Mouse (Mus musculus): ENCODE measurements at regions not wholly inside any gene's neighbourhood (a gene's known extent, or its start where the extent isn't known, plus 50 kb on each side); places are given as distances from the start of the nearest gene placed in this dataset.
A peak's percentile ranks its signal among the peaks of the same experiment; 100 is the strongest.

DNA sequence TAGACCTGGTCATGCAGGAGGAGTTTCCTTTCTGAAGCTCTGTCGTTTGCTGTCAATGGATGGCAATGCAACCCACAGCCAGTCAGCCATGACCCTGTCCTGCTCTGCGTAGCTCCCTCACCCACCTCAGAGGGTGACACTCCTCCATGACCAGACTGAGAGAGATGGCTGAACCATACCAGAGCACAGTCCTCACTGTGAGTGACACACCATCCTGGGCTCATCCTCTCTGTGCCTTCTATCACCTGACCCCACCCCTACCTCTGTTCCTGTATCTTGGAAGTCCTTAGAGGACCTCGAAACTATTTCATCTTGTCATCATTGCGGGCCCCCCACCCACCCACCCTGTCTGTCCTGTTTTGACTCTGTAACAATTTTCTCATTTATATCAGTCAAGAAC, 245.7 kb downstream of the Setd4 start:
- Histone ChIP-seq H3K36me3 (ENCODE audit: control insufficient read depth, insufficient read depth, low read length) (no peaks in the 10 kb centered on the region), H3K9me3 (ENCODE audit: control insufficient read depth, low read depth, low read length) (no peaks in the 10 kb centered on the region), H3K27ac (ENCODE audit: low read length) (no peak overlapping the region), H3K27me3 (ENCODE audit: control insufficient read depth, insufficient read depth, low read length) (no peaks in the 10 kb centered on the region), H3K4me2 (replicated peaks; ENCODE audit: low read depth, low read length) (no peak overlapping the region), H3K9ac (replicated peaks; ENCODE audit: low read depth, low read length) (no peak overlapping the region), H3K4me3 (ENCODE audit: low read depth, low read length) (no peak overlapping the region), H3K4me1 (ENCODE audit: control insufficient read depth, insufficient read depth, low read length) (no peaks in the 10 kb centered on the region)
- 0 out of 2 replicates have a peak, but pooled peaks have one; percentile 10 for ATAC-seq (ENCODE audit: insufficient number of reproducible peaks, insufficient read depth, low FRiP score, low read depth)
- WGBS = 90% methylated on average over 4 of the region's 4 CpGs

- H3K36me3 ChIP-seq (ENCODE audit: control insufficient read depth, insufficient read depth, low read length) = no peaks in the 10 kb centered on the region
- H3K4me2 ChIP-seq (replicated peaks; ENCODE audit: low read depth, low read length) = no peak overlapping the region
- H3K9ac ChIP-seq (replicated peaks; ENCODE audit: low read depth, low read length) = no peak overlapping the region
- no peaks in the 10 kb centered on the region for H3K9me3 ChIP-seq (ENCODE audit: control insufficient read depth, low read depth, low read length)
- ATAC-seq (ENCODE audit: insufficient number of reproducible peaks, insufficient read depth, low FRiP score, low read depth) = no peak
- H3K4me3 ChIP-seq (ENCODE audit: low read depth, low read length) = no peak overlapping the region
- 83% methylated on average over 11 of the region's 11 CpGs for whole genome bisulfite sequencing
- no peak overlapping the region for H3K27ac ChIP-seq (ENCODE audit: low read length)
- no peaks in the 10 kb centered on the region for H3K27me3 ChIP-seq (ENCODE audit: control insufficient read depth, insufficient read depth, low read length)
- no peaks in the 10 kb centered on the region for H3K4me1 ChIP-seq (ENCODE audit: control insufficient read depth, insufficient read depth, low read length)
Observed at GRCm38 (mm10) chr16:93355204-93355899, 248.5 kb downstream of the Setd4 start.

GRCm38 (mm10) chr16:93353971-93354370, 249.9 kb downstream of the Setd4 start:
- no peaks in the 10 kb centered on the region for H3K27me3 ChIP-seq (ENCODE audit: control insufficient read depth, insufficient read depth, low read length)
- H3K27ac ChIP-seq (ENCODE audit: low read length) = no peak overlapping the region
- no peak for ATAC-seq (ENCODE audit: insufficient number of reproducible peaks, insufficient read depth, low FRiP score, low read depth)
- no peak overlapping the region for H3K9ac ChIP-seq (replicated peaks; ENCODE audit: low read depth, low read length)
- H3K4me3 ChIP-seq (ENCODE audit: low read depth, low read length) = no peak overlapping the region
- no peaks in the 10 kb centered on the region for H3K4me1 ChIP-seq (ENCODE audit: control insufficient read depth, insufficient read depth, low read length)
- H3K36me3 ChIP-seq (ENCODE audit: control insufficient read depth, insufficient read depth, low read length) = no peaks in the 10 kb centered on the region
- H3K9me3 ChIP-seq (ENCODE audit: control insufficient read depth, low read depth, low read length) = no peaks in the 10 kb centered on the region
- WGBS = 39% methylated on average over 6 of the region's 6 CpGs
- H3K4me2 ChIP-seq (replicated peaks; ENCODE audit: low read depth, low read length) = no peak overlapping the region

DNA sequence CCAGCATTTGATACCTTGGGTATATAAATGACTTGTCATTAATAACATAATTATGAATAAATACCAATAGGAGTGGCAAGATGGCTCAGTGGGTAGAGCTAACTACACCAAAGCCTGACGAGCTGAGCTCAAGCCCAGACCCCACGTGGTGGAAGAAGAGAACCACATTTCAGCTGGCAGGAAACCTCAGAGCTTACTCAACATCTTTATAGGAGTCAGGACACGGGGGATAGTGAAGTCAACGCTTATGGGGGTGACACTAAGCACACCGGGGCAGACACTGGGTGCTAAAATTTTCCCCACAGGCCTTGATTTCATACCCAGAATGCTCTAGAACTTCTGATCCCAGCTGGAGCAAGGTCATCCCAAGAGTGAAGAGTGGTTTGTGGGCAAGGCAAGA, 259.3 kb downstream of the Setd4 start:
- ATAC-seq (ENCODE audit: insufficient number of reproducible peaks, insufficient read depth, low FRiP score, low read depth) = no peak
- Histone ChIP-seq H3K27me3 (ENCODE audit: control insufficient read depth, insufficient read depth, low read length) (no peaks in the 10 kb centered on the region), H3K4me1 (ENCODE audit: control insufficient read depth, insufficient read depth, low read length) (no peaks in the 10 kb centered on the region), H3K4me2 (replicated peaks; ENCODE audit: low read depth, low read length) (no peak overlapping the region), H3K9me3 (ENCODE audit: control insufficient read depth, low read depth, low read length) (no peaks in the 10 kb centered on the region), H3K36me3 (ENCODE audit: control insufficient read depth, insufficient read depth, low read length) (no peaks in the 10 kb centered on the region), H3K9ac (replicated peaks; ENCODE audit: low read depth, low read length) (no peak overlapping the region), H3K4me3 (ENCODE audit: low read depth, low read length) (no peak overlapping the region), H3K27ac (ENCODE audit: low read length) (no peak overlapping the region)
- WGBS = 77% methylated on average over 5 of the region's 5 CpGs

DNA sequence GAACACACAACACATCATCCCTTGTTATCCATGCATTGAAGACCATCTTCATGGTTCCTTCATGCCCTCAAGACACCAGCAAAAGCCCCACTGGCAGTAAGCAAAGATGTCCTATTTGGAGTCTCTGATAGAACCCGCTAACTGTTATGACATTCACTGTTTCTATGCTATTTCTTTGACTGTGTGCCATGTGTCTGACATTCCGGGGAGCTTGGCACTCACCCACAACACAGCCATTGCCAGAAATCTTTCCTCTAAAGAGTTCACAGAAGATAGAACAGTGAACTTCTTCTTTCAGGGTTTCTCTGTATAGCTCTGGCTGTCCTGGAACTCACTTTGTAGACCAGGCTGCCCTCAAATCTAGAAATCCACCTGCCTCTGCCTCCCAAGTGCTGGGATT, 261.2 kb downstream of the Setd4 start:
- Histone ChIP-seq H3K4me2 (replicated peaks; ENCODE audit: low read depth, low read length) (no peak overlapping the region), H3K4me3 (ENCODE audit: low read depth, low read length) (no peak overlapping the region), H3K27me3 (ENCODE audit: control insufficient read depth, insufficient read depth, low read length) (no peaks in the 10 kb centered on the region), H3K9ac (replicated peaks; ENCODE audit: low read depth, low read length) (no peak overlapping the region), H3K4me1 (ENCODE audit: control insufficient read depth, insufficient read depth, low read length) (no peaks in the 10 kb centered on the region), H3K9me3 (ENCODE audit: control insufficient read depth, low read depth, low read length) (no peaks in the 10 kb centered on the region), H3K36me3 (ENCODE audit: control insufficient read depth, insufficient read depth, low read length) (no peaks in the 10 kb centered on the region), H3K27ac (ENCODE audit: low read length) (no peak overlapping the region)
- WGBS = 87% methylated on average over 2 of the region's 2 CpGs
- ATAC-seq (ENCODE audit: insufficient number of reproducible peaks, insufficient read depth, low FRiP score, low read depth) = no peak

DNA sequence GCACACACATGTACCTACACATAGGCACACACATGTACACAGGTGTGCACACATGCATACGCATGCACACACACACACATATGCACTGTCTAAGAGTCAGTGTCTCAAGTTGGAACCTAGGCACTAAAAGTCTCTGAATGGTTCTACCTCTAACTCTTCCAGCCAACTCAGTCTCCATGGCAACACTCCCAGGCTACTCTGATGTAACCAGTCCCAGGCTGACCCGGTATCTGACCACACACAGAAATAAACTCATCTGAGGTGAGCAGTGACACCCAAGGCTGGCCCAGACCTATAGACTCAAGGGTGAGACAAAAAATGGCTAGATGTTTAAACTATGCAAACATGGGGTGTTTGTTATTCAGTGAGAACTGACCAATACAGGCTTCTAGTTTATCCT, 262.1 kb downstream of the Setd4 start:
- H3K36me3 ChIP-seq (ENCODE audit: control insufficient read depth, insufficient read depth, low read length) = no peaks in the 10 kb centered on the region
- no peak for ATAC-seq (ENCODE audit: insufficient number of reproducible peaks, insufficient read depth, low FRiP score, low read depth)
- no peak overlapping the region for H3K4me2 ChIP-seq (replicated peaks; ENCODE audit: low read depth, low read length)
- no peaks in the 10 kb centered on the region for H3K4me1 ChIP-seq (ENCODE audit: control insufficient read depth, insufficient read depth, low read length)
- H3K27me3 ChIP-seq (ENCODE audit: control insufficient read depth, insufficient read depth, low read length) = no peaks in the 10 kb centered on the region
- H3K27ac ChIP-seq (ENCODE audit: low read length) = no peak overlapping the region
- H3K4me3 ChIP-seq (ENCODE audit: low read depth, low read length) = no peak overlapping the region
- no peak overlapping the region for H3K9ac ChIP-seq (replicated peaks; ENCODE audit: low read depth, low read length)
- 70% methylated on average over 2 of the region's 2 CpGs for WGBS
- no peaks in the 10 kb centered on the region for H3K9me3 ChIP-seq (ENCODE audit: control insufficient read depth, low read depth, low read length)

DNA sequence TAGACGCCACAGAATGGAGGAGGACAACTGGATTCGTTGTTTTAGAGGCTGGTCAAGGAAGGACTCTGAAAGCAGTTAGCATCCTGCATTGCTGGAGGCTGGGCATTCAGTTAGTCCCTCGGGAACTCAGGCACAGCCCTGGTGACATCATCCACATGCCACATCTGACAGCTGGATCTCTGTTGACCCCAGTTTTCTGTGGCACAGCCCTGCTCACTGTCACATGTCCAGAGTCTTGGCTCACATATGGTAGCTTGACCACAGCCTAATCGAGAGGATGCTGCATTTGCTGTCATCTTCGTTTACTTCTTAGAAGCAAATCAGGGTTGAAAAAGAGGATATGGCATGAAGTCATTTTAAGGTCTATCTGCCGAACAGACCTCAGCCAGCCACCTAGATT, 265.1 kb downstream of the Setd4 start:
- Histone ChIP-seq H3K9me3 (ENCODE audit: control insufficient read depth, low read depth, low read length) (no peaks in the 10 kb centered on the region), H3K36me3 (ENCODE audit: control insufficient read depth, insufficient read depth, low read length) (no peaks in the 10 kb centered on the region), H3K9ac (replicated peaks; ENCODE audit: low read depth, low read length) (no peak overlapping the region), H3K4me1 (ENCODE audit: control insufficient read depth, insufficient read depth, low read length) (no peaks in the 10 kb centered on the region), H3K27me3 (ENCODE audit: control insufficient read depth, insufficient read depth, low read length) (no peaks in the 10 kb centered on the region), H3K4me2 (replicated peaks; ENCODE audit: low read depth, low read length) (no peak overlapping the region), H3K4me3 (ENCODE audit: low read depth, low read length) (no peak overlapping the region), H3K27ac (ENCODE audit: low read length) (no peak overlapping the region)
- WGBS = 71% methylated on average over 6 of the region's 6 CpGs
- ATAC-seq (ENCODE audit: insufficient number of reproducible peaks, insufficient read depth, low FRiP score, low read depth) = no peak

DNA sequence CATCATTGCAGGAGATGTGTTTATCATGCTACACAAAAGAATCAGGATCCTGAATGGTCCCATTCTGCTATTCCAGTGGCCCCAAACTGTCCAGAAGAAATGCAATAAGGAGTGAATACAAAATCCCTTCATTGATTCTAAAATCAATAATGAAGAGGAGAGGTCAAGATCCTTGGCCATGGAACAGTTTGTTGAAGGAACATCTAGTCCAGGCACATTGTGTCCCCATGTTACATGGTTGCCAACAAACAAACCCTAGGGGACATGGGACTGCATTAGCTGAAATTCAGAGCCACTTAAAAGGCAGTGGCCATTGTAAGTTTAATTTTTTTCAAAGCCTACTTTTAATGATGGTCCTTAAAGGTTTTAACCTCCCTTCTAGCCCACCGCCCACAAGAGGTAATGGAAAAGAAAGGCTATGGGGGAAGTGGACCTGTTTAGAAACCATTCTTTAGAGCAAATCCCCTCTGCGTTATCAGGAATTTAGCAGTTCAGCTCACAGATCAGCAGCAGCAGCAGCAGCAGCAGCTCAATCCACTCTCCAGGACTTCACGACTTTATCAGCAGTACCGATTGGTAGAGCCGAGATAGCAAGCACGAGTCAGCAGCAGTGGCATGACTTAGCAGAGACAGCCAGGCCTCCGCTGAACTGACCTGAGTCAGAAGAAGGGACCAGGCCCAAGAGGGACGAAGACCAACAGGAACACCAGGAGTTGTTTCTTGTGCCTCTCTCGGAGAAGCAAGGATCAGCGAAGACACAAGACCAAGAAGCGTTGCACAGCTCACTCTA, 268.3 kb downstream of the Setd4 start:
- Histone ChIP-seq H3K36me3 (ENCODE audit: control insufficient read depth, insufficient read depth, low read length) (no peaks in the 10 kb centered on the region), H3K4me3 (ENCODE audit: low read depth, low read length) (no peak overlapping the region), H3K9me3 (ENCODE audit: control insufficient read depth, low read depth, low read length) (no peaks in the 10 kb centered on the region), H3K4me2 (replicated peaks; ENCODE audit: low read depth, low read length) (no peak overlapping the region), H3K9ac (replicated peaks; ENCODE audit: low read depth, low read length) (no peak overlapping the region), H3K27me3 (ENCODE audit: control insufficient read depth, insufficient read depth, low read length) (no peaks in the 10 kb centered on the region), H3K27ac (ENCODE audit: low read length) (no peak overlapping the region), H3K4me1 (ENCODE audit: control insufficient read depth, insufficient read depth, low read length) (no peaks in the 10 kb centered on the region)
- ATAC-seq (ENCODE audit: insufficient number of reproducible peaks, insufficient read depth, low FRiP score, low read depth) = no peak
- WGBS = 78% methylated on average over 11 of the region's 11 CpGs

All from stomach, embryonic 14.5 days (tissue).